Mouse (Mus musculus) CH12.LX (cell line): ENCODE data around the gene Cdhr4. TPM values are rescaled to one million over a fixed set of nuclear protein-coding genes. Genes with fewer than 3 reads are reported as not detected.

ENCODE experiments used
- DNase-seq: peaks from one replicate; pipeline ENCODE4 v3.0.0-alpha.2; 2013; ENCODE audit errors: extremely low read depth
- H3K27ac ChIP-seq: 2 replicates; pipeline ENCODE4 v1.5.1; 2012; ENCODE audit warnings: low read depth, mild to moderate bottlenecking, control low read depth, moderate library complexity; ENCODE audit not compliant: insufficient read depth
- H3K27me3 ChIP-seq: replicated peaks from 2 replicates; pipeline ENCODE3; 2012; ENCODE audit warnings: inconsistent platforms
- H3K36me3 ChIP-seq, 2 experiments: replicated peaks in 1 of 2; 2 replicates each; pipeline versions ENCODE3 to v1.6.1; 2012; ENCODE audit warnings: inconsistent platforms in 1 of 2, low read length in 1 of 2, mild to moderate bottlenecking in 1 of 2, mixed read lengths in 1 of 2, moderate library complexity in 1 of 2; ENCODE audit not compliant: control insufficient read depth in 1 of 2, insufficient read depth in 1 of 2
- H3K4me1 ChIP-seq, 2 experiments: 2 replicates each; pipeline ENCODE4 v1.6.1; 2012; ENCODE audit warnings: inconsistent platforms in 1 of 2, moderate library complexity in 1 of 2; ENCODE audit not compliant: insufficient read depth in 2 of 2, control insufficient read depth in 1 of 2
- H3K4me2 ChIP-seq: 2 replicates; pipeline ENCODE4 v1.6.1; 2012; ENCODE audit warnings: low read depth, mild to moderate bottlenecking, control low read depth; ENCODE audit not compliant: poor library complexity, insufficient read depth, severe bottlenecking
- H3K4me3 ChIP-seq, 3 experiments: fragments of 150-350 bp in 1 of 3; sonication (generic) in 1 of 3; replicated peaks in 1 of 3; 2 replicates each; pipeline versions ENCODE3 to v1.5.1; 2011 to 2012; ENCODE audit warnings: low read depth in 2 of 3, low read length in 2 of 3, mild to moderate bottlenecking in 2 of 3, moderate library complexity in 2 of 3, control low read depth in 1 of 3, improper control_type of control experiment in 1 of 3, inconsistent platforms in 1 of 3, mixed read lengths in 1 of 3; ENCODE audit not compliant: poor library complexity in 1 of 3
- H3K79me2 ChIP-seq: replicated peaks from 2 replicates; pipeline ENCODE4 v1.6.1; 2012; ENCODE audit warnings: mild to moderate bottlenecking, moderate library complexity; ENCODE audit not compliant: control insufficient read depth, poor library complexity, insufficient read depth, severe bottlenecking; ENCODE audit errors: extremely low read depth
- H3K9ac ChIP-seq: 2 replicates; pipeline ENCODE4 v1.6.1; 2012; ENCODE audit warnings: low read depth, mild to moderate bottlenecking, control low read depth, moderate library complexity; ENCODE audit not compliant: insufficient read depth
- H3K9me3 ChIP-seq: replicated peaks from 2 replicates; pipeline ENCODE3; 2012; ENCODE audit warnings: low read length, inconsistent platforms, mixed read lengths
- BHLHE40 ChIP-seq: IDR thresholded peaks from 2 replicates; pipeline ENCODE4 v1.6.1; 2011; ENCODE audit warnings: mild to moderate bottlenecking, low read depth, low read length, improper control_type of control experiment
- CHD1 ChIP-seq: IDR thresholded peaks from 2 replicates; pipeline ENCODE4 v1.6.1; 2012; ENCODE audit warnings: low read depth, low read length, improper control_type of control experiment, inconsistent platforms
- CTCF ChIP-seq, 2 experiments: IDR thresholded peaks in 1 of 2; conservative IDR thresholded peaks in 1 of 2; 2 replicates each; pipeline ENCODE4 v1.5.1; 2011 to 2012; ENCODE audit warnings: low read depth in 2 of 2, low read length in 2 of 2, improper control_type of control experiment in 1 of 2, inconsistent platforms in 1 of 2, mild to moderate bottlenecking in 1 of 2, moderate library complexity in 1 of 2
- E2F4 ChIP-seq: IDR thresholded peaks from 2 replicates; pipeline ENCODE4 v1.6.1; 2011; ENCODE audit warnings: low read depth, low read length, improper control_type of control experiment; ENCODE audit not compliant: insufficient replicate concordance
- HCFC1 ChIP-seq: IDR thresholded peaks from 2 replicates; pipeline ENCODE4 v1.6.1; 2012; ENCODE audit warnings: low read depth, mild to moderate bottlenecking, inconsistent platforms, low read length, improper control_type of control experiment
- IRF4 ChIP-seq: IDR thresholded peaks from 2 replicates; pipeline ENCODE4 v1.6.1; 2014; ENCODE audit warnings: low read depth, mild to moderate bottlenecking, inconsistent platforms, low read length, improper control_type of control experiment
- JUN ChIP-seq: IDR thresholded peaks from 2 replicates; pipeline ENCODE4 v1.6.1; 2011; ENCODE audit warnings: low read depth, mild to moderate bottlenecking, low read length, improper control_type of control experiment, moderate library complexity; ENCODE audit not compliant: insufficient read depth
- KAT2A ChIP-seq: IDR thresholded peaks from 2 replicates; pipeline ENCODE4 v1.6.1; 2012; ENCODE audit warnings: low read length, improper control_type of control experiment, inconsistent platforms; ENCODE audit not compliant: insufficient replicate concordance
- MAFK ChIP-seq: IDR thresholded peaks from 2 replicates; pipeline ENCODE4 v1.6.1; 2011; ENCODE audit warnings: low read length, improper control_type of control experiment; ENCODE audit not compliant: insufficient replicate concordance
- MAZ ChIP-seq: IDR thresholded peaks from 2 replicates; pipeline ENCODE4 v1.6.1; 2012; ENCODE audit warnings: low read depth, mild to moderate bottlenecking, inconsistent platforms, low read length, improper control_type of control experiment, moderate library complexity
- MXI1 ChIP-seq: IDR thresholded peaks from 2 replicates; pipeline ENCODE4 v1.6.1; 2011; ENCODE audit warnings: mild to moderate bottlenecking, low read depth, low read length, improper control_type of control experiment
- MYC ChIP-seq: IDR thresholded peaks from 2 replicates; pipeline ENCODE4 v1.6.1; 2011; ENCODE audit warnings: low read depth, mild to moderate bottlenecking, improper control_type of control experiment, low read length
- NRF1 ChIP-seq: IDR thresholded peaks from 2 replicates; pipeline ENCODE4 v1.6.1; 2014; ENCODE audit warnings: low read depth, mild to moderate bottlenecking, inconsistent platforms, low read length, improper control_type of control experiment, moderate library complexity
- PAX5 ChIP-seq: IDR thresholded peaks from 2 replicates; pipeline ENCODE4 v1.6.1; 2012; ENCODE audit warnings: low read length, inconsistent platforms, mixed read lengths
- POLR2AphosphoS2 ChIP-seq: IDR thresholded peaks from 2 replicates; pipeline ENCODE4 v1.6.1; 2011; ENCODE audit warnings: low read depth, low read length, improper control_type of control experiment
- RAD21 ChIP-seq: IDR thresholded peaks from 2 replicates; pipeline ENCODE4 v1.6.1; 2011; ENCODE audit warnings: low read depth, mild to moderate bottlenecking, low read length, improper control_type of control experiment, moderate library complexity
- SMC3 ChIP-seq: IDR thresholded peaks from 2 replicates; pipeline ENCODE4 v1.6.1; 2011; ENCODE audit warnings: low read depth, low read length, improper control_type of control experiment
- TBP ChIP-seq: conservative IDR thresholded peaks from 2 replicates; pipeline ENCODE4 v1.6.1; 2011; ENCODE audit warnings: low read depth, low read length, improper control_type of control experiment
- UBTF ChIP-seq: IDR thresholded peaks from 2 replicates; pipeline ENCODE4 v1.6.1; 2012; ENCODE audit warnings: low read depth, mild to moderate bottlenecking, inconsistent platforms, low read length, improper control_type of control experiment, moderate library complexity
- USF2 ChIP-seq: conservative IDR thresholded peaks from 2 replicates; pipeline ENCODE4 v1.6.1; 2011; ENCODE audit warnings: low read depth, low read length, improper control_type of control experiment
- ZKSCAN1 ChIP-seq: IDR thresholded peaks from 2 replicates; pipeline ENCODE4 v1.6.1; 2012; ENCODE audit warnings: low read depth, inconsistent platforms, low read length, improper control_type of control experiment, borderline replicate concordance
- ZMIZ1 ChIP-seq: IDR thresholded peaks from 2 replicates; pipeline ENCODE4 v1.6.1; 2012; ENCODE audit warnings: low read depth, mild to moderate bottlenecking, inconsistent platforms, low read length, improper control_type of control experiment
- dilution Hi-C: fragments of 300-500 bp; cut with MboI; formaldehyde crosslinking; loops from 2 replicates; pipeline ENCODE4 v1.14.3; 2020; ENCODE audit warnings: low sequenced_read_pairs; ENCODE audit not compliant: extremely low pct_unique_long_range_greater_than_20kb, extremely low pct_ligation_motif_present
- in situ Hi-C: fragments of 300-500 bp; cut with MboI; formaldehyde crosslinking; loops from 3 replicates; pipeline ENCODE4 v1.14.3; 2019; ENCODE audit warnings: low sequenced_read_pairs, low pct_ligation_motif_present, low pct_unique_long_range_greater_than_20kb, mixed read lengths
- polyA plus RNA-seq: library from polyadenylated mRNA; unstranded; fragments of >175 nt; gene quantifications from 2 replicates; pipeline ENCODE4 v1.2.1, GENCODE M21; 2012; ENCODE audit warnings: low read depth; ENCODE audit not compliant: insufficient read length
- total RNA-seq, 2 experiments: library from RNA; depleted of rRNA; stranded (reverse); fragments of 300-350 nt in 1 of 2; fragments of >200 nt in 1 of 2; gene quantifications; 2 replicates each; pipeline ENCODE4 v1.2.3; 2012 to 2014

The Cdhr4 gene
- total and polyA plus RNA-seq, 3 experiments: 0.35 to 0.79 TPM; not detected in 1

DNA sequence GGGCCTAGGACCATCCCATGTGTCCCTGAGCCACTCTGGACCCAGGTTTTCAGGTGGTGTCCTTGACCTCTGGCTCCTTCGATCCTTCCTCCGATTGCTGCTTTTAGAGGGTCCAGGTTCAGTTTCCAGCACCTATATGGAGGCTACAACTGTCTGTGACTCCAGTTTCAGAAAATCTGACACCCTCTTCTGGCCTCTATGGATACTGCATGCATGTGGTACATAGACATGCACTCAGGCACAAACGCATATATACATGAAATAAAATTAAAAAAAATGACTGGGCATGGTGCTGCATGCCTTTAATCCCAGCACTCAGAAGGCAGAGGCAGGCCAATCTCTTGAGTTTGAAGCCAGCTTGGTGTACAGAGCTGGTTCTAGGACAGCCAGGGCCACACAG is 35.6 kb downstream of the Cdhr4 start:
- no peak for TF ChIP-seq IRF4
- no peak for TF ChIP-seq BHLHE40
- TF ChIP-seq KAT2A: no peak
- no peak for TF ChIP-seq USF2
- no peak for TF ChIP-seq MAZ
- TF ChIP-seq E2F4: no peak
- no peak for TF ChIP-seq ZMIZ1
- TF ChIP-seq MYC: no peak
- TF ChIP-seq MXI1: no peak
- TF ChIP-seq TBP: no peak
- TF ChIP-seq RAD21: no peak
- TF ChIP-seq PAX5: no peak
- DNase-seq: no peak
- dilution Hi-C loops: no loop called here
- no peak overlapping the region for H3K4me3 ChIP-seq
- no peak overlapping the region for H3K27ac ChIP-seq
- no peak overlapping the region for H3K9ac ChIP-seq
- H3K4me1 ChIP-seq: no peaks in the 10 kb centered on the region
- no peaks in the 10 kb centered on the region for H3K27me3 ChIP-seq
- peaks cover 43 to 64% of the 10 kb centered on the region in 2 experiments for H3K36me3 ChIP-seq
- peaks cover 3% of the 10 kb centered on the region for H3K9me3 ChIP-seq
- in situ Hi-C loops: no loop called here
- no peaks in the 10 kb centered on the region; the same call in 1 of the 2 replicates for H3K79me2 ChIP-seq
- no peak overlapping the region for H3K4me2 ChIP-seq

- TF ChIP-seq POLR2AphosphoS2: no peak
- no peak for TF ChIP-seq CHD1
- TF ChIP-seq SMC3: no peak
- no peak for TF ChIP-seq HCFC1
- no peak for TF ChIP-seq MAFK
- no peak for TF ChIP-seq ZKSCAN1
- no peak for TF ChIP-seq JUN
- TF ChIP-seq NRF1: no peak
- no peak for TF ChIP-seq PAX5
- TF ChIP-seq CTCF (conservative IDR thresholded peaks at IDR 0.05 in 1 of 2, IDR thresholded peaks at IDR 0.05 in 1 of 2; ENCODE audit: low read depth in 2 of 2, low read length in 2 of 2): no peak
- no peak for TF ChIP-seq KAT2A
- TF ChIP-seq UBTF: no peak
- TF ChIP-seq MAZ: no peak
- TF ChIP-seq IRF4: no peak
- TF ChIP-seq, all 38 proteins: peak for 0
- Histone ChIP-seq H3K9ac (no peak overlapping the region), H3K27me3 (no peaks in the 10 kb centered on the region), H3K36me3 (peaks cover 20 to 43% of the 10 kb centered on the region in 2 experiments), H3K4me2 (no peak overlapping the region), H3K9me3 (peaks cover 3% of the 10 kb centered on the region), H3K79me2 (peaks cover 3% of the 10 kb centered on the region; the same call in 1 of the 2 replicates), H3K4me3 (no peak overlapping the region), H3K27ac (no peak overlapping the region), H3K4me1 (peaks cover 7 to 30% of the 10 kb centered on the region in 2 experiments)
- in situ Hi-C loops (no loop called here), dilution Hi-C loops (no loop called here)
- DNase-seq: no peak
Measured at GRCm38 (mm10) chr9:108032126-108032525, 39.8 kb downstream of the Cdhr4 start.
